Mouse (Mus musculus) ovary, postnatal 14 days (tissue): ENCODE results near the gene Olfr52.
"Not testable (repeated sequence)": the region's sequence is repeated elsewhere in the genome, so short reads cannot be mapped to it uniquely, and the experiment has no call there.

Source experiments
- DNase-seq: peaks from one replicate; pipeline ENCODE4 v3.0.0; 2022; ENCODE audit warnings: low spot score

Olfr52 gene

GRCm38 (mm10) chr2:86185583-86185982 is at the start of gene Olfr52:
TSS of gene Olfr52 (minus strand) at chr2:86185683.
- DNase-seq, result no peak

DNA sequence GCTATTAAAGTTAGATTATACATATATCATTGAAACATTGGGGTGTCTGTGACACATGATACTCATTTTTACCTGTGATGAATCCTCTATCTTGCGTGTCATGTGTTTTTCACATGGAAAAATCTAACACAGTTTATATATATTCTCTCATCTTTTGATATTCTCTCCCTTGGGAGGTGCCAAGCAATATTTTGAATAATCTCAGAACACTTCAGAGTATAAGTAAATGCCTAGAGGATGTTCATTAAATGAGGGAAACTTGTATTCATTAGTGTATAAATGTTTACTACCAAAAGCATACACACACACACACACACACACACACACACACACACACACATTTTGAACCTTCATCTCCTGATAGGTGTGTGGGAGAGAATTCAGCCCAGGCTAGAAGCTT is 45.8 kb upstream of the Olfr52 start, which contains the start of gene Olfr1047:
Gene Olfr1047, minus strand, starts transcription at position 101 of the 400 bp plus-strand sequence.
- DNase-seq, result no peak

GRCm38 (mm10) chr2:86219214-86219613 is 33.7 kb upstream of the Olfr52 start, which contains the start of gene Olfr1046:
TSS of gene Olfr1046 (minus strand) at chr2:86219314.
- DNase-seq, result no peak

DNA sequence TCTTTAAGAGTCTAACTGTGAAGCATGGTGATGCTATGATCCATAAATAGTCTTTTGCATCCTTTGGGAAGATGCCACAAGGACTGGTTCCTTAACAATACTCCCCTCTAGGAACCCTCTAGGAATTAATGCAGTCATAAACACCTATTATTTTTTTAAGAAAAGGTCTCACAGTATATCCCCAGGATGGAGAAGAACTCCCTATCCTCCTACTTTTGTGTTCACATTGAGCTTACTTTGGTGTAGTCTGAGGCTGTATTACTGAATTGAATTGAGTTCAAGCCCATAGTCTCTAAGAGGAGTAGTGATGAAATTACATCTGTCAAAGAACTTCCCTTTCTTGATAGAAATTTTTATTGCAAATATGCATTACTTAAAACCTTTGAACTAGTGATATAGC is 17.4 kb upstream of the Olfr52 start, which contains the start of gene Olfr1045:
Gene Olfr1045, minus strand, starts transcription at position 101 of the 400 bp plus-strand sequence.
- no peak for DNase-seq

DNA sequence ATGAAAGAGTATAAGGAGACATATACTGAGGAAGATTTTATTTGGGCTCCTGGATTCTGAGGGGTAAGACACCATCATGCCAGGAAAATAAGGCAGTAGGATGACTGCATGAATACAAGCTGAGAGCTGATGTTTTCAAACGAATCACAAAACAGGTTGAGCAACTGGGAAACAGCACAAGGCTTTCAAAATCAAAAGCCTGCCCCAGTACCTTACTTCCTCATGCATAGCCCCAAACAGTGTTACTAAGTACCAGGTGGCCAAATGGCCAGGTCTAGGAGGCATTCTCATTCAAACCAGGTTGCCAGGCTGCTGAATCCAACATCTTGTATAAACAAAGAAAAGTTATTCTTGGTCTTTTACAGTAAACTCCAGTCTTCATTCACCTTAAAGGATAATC is 10.4 kb upstream of the Olfr52 start:
- no peak for DNase-seq

DNA sequence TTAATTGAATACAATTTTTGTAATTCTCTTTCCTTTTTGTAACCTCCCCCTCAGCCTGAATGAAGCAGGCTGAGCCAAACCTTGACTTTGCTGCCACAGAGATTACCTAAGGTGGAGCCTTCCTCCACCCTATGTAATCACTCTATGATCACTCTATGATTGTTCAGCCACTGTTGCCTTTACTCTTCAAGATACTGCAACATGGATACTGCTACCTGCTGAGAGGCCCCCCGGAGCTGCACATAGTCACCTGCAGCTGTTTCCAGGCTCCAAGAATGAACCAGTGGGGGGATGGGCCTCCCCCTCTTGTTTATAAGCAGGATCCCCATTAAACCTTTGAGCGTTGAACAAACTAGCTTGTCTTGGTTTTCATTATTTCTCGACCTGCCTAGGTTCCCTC is 5.5 kb downstream of the Olfr52 start:
- no peak for DNase-seq

DNA sequence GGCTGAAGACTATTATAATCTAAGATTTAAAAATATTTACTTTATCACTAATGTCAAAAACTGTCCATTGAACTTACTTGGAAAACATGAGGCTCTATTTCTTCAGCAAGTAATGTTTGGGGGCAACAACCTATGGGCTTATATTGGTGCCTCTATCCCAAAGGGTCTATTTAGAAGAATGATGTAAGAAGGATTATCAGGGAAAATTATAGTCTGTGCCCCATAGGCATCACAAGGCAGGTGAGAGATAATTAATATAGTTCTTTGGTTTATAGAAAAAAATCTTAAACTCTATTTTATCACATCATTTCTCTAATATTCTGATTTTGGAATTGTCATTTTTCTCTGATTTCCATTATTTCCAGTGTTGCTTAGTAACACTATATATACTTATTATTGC is 7.8 kb downstream of the Olfr52 start, which contains the start of gene Olfr1044:
Gene Olfr1044, minus strand, starts transcription at position 101 of the 400 bp plus-strand sequence.
- no peak for DNase-seq

GRCm38 (mm10) chr2:86175422-86175821 is 10.1 kb downstream of the Olfr52 start:
- DNase-seq, result not testable (repeated sequence)

DNA sequence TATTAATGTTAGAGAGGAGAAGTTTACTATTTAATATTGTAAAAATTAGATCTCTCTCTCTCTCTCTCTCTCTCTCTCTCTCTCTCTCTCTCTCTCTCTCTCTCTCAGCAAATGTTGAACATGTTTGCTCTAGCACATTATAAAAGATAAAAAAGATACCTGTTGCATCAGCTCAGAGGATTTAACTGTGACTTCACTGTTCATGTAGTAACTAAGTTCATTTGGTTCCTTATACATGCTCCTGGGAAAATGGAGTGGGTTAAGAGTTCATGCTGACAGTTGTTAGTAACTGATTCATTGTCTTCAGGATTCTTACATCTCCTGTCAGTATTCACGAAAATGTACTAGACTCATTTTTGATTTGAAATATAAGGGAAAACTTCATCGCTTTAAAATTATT is 18.1 kb downstream of the Olfr52 start, which contains the start of gene Olfr1043:
Gene Olfr1043, minus strand, starts transcription at position 101 of the 400 bp plus-strand sequence.
- DNase-seq, result no peak

GRCm38 (mm10) chr2:86161738-86162137 is 23.7 kb downstream of the Olfr52 start, which contains the start of gene Olfr1042:
TSS of gene Olfr1042 (minus strand) at chr2:86161838.
- DNase-seq, result no peak

GRCm38 (mm10) chr2:86146632-86147031 is 38.9 kb downstream of the Olfr52 start, which contains the start of gene Olfr1040:
TSS of gene Olfr1040 (minus strand) at chr2:86146732.
- DNase-seq, result no peak

- no peak for DNase-seq
These were observed 49.7 kb downstream of the Olfr52 start, which contains the start of gene Olfr1039 for GRCm38 (mm10) chr2:86135828-86136227. TSS of gene Olfr1039 (minus strand) at chr2:86135928.
